Mouse (Mus musculus): ENCODE data around the gene Far2. TPM values are rescaled to one million over a fixed set of nuclear protein-coding genes. Genes with fewer than 3 reads are reported as not detected.

Gene Far2
- 1.4 and 1.6 TPM in 2 replicates for polyA plus RNA-seq (2014; fragmentation: Nextera tagmentation; extraction: Ambion mirVana)

DNA sequence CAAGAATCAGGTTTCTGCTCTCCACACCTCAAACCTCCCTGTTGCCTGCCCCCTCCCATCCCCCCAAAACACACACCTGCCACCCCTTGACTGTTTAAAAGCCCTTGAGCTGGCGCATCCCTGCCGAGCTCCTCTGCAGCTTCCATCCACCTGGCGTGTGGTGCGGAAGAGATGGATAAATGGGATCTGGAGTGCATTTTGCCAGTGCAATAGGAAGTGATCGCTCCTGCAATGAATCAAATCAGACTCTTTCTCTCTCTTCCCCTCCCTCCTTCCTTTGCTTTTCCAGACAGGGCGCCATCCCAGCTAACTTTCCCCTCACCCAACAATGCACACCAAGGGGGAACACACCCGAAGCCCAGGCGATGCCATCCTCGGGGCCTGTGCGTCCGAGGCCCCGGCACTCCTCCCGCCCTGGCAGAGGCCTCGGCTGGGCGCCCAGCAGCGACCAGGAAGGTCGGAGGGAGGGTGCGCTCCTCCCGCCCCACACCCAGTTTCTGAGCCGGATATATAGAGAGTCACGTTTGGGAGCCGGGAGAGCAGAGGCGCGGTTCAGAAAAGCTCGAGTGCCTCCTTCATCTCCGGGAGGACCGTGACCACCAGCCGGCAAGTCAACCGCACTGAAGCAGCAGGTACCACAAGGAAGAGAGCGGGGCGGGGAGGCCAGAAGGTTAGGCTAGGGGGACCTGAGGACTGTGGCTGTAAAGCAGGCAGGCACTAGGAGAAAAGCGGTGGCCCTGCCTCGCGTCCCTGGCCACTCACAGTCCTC is at the start of gene Far2:
Far2 (plus strand) TSS at position 379 of the 769 bp plus-strand sequence.
- peak within 1 kb of the TSS; percentile 56; the same call in 1 of the 2 replicates for H3K9ac ChIP-seq (ENCODE audit: low read length)

DNA sequence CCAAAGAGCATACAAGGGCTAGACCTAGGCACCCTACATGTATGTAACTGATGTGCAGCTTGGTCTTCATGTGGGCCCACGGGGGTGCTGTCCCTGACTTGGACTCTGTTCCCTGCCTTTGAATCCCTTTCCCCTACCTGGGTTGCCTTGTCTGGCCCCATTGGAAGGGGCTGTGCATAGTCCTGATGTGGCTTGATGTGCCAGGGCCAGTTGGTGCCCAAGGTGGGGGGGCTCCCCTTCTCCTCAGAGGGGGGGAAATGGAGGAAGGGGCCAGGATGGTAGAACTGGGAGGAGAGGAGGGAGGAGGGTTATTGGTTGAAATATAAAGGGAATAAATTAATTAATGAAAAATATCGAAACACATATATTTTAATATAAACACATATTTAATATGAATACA is 46.6 kb upstream of the Far2 start:
- Histone ChIP-seq H3K9ac (ENCODE audit: low read length) (no peak overlapping the region), H3K4me1 (ENCODE audit: control insufficient read depth in 2 of 2, insufficient read depth in 2 of 2, low read length in 2 of 2) (no peaks in the 10 kb centered on the region), H3K9me3 (ENCODE audit: control insufficient read depth, low read length) (no peaks in the 10 kb centered on the region), H3K27ac (replicated peaks in 1 of 2; ENCODE audit: control insufficient read depth in 1 of 2, insufficient read depth in 1 of 2, low read depth in 2 of 2, low read length in 2 of 2) (no peak overlapping the region), H3K4me3 (ENCODE audit: control insufficient read depth in 1 of 2, insufficient read depth in 1 of 2, low read depth in 1 of 2, low read length in 2 of 2) (no peak overlapping the region), H3K4me2 (ENCODE audit: low read length) (no peak overlapping the region), H3K36me3 (ENCODE audit: control insufficient read depth, insufficient read depth, low read length) (no peaks in the 10 kb centered on the region), H3K27me3 (ENCODE audit: control insufficient read depth, insufficient read depth, low read length) (no peaks in the 10 kb centered on the region)
- 78% methylated on average over 2 of the region's 2 CpGs for WGBS
- ATAC-seq (ENCODE audit: insufficient number of reproducible peaks, insufficient read depth, low FRiP score, low read depth), result no peak

More for the DNA sequence above, at the start of gene Far2:
- H3K36me3 ChIP-seq (ENCODE audit: control insufficient read depth, insufficient read depth, low read length), result no peaks in the 10 kb centered on the region
- WGBS, result 3% methylated on average over 34 of the region's 34 CpGs
- H3K4me1 ChIP-seq (ENCODE audit: control insufficient read depth in 2 of 2, insufficient read depth in 2 of 2, low read length in 2 of 2), result no peaks in the 10 kb centered on the region; a peak in 1 of 4 replicates
- H3K4me2 ChIP-seq (ENCODE audit: low read length), result peak within 1 kb of the TSS; percentile 84
- H3K9me3 ChIP-seq (ENCODE audit: control insufficient read depth, low read length), result no peaks in the 10 kb centered on the region
- no peak within 1 kb of the TSS for H3K27ac ChIP-seq (replicated peaks in 1 of 2; ENCODE audit: control insufficient read depth in 1 of 2, insufficient read depth in 1 of 2, low read depth in 2 of 2, low read length in 2 of 2)
- peak within 1 kb of the TSS; percentile 30 to 39 for H3K4me3 ChIP-seq (ENCODE audit: control insufficient read depth in 1 of 2, insufficient read depth in 1 of 2, low read depth in 1 of 2, low read length in 2 of 2)
- H3K27me3 ChIP-seq (ENCODE audit: control insufficient read depth, insufficient read depth, low read length), result peaks cover 22% of the 10 kb centered on the region
- no peak for ATAC-seq (ENCODE audit: insufficient number of reproducible peaks, insufficient read depth, low FRiP score, low read depth)

DNA sequence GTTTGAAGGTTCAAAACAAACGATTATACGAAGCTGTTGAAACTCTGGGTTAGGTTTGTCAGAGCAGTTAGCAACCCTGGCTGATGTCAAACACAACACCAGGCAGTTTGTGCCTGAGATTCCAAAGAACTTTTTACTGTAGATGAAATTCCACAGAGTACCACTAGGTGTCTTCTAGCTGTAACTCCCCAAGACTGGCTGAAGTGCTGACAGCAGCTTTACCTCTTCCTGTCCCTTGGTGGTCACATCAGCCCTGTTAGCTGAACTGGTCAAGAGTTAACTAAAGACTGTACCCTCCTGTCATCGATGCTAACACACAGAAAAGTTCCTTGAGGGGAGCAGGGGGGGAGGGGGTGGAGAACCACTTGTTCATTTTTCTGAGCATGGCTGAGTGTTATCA is 46.0 kb upstream of the Far2 start:
- no peaks in the 10 kb centered on the region for H3K4me1 ChIP-seq (ENCODE audit: control insufficient read depth in 2 of 2, insufficient read depth in 2 of 2, low read length in 2 of 2)
- no peak overlapping the region for H3K4me2 ChIP-seq (ENCODE audit: low read length)
- ATAC-seq (ENCODE audit: insufficient number of reproducible peaks, insufficient read depth, low FRiP score, low read depth), result no peak
- 33% methylated on average over 3 of the region's 3 CpGs for WGBS
- no peak overlapping the region for H3K9ac ChIP-seq (ENCODE audit: low read length)
- H3K27me3 ChIP-seq (ENCODE audit: control insufficient read depth, insufficient read depth, low read length), result no peaks in the 10 kb centered on the region
- H3K4me3 ChIP-seq (ENCODE audit: control insufficient read depth in 1 of 2, insufficient read depth in 1 of 2, low read depth in 1 of 2, low read length in 2 of 2), result no peak overlapping the region
- no peaks in the 10 kb centered on the region for H3K36me3 ChIP-seq (ENCODE audit: control insufficient read depth, insufficient read depth, low read length)
- H3K9me3 ChIP-seq (ENCODE audit: control insufficient read depth, low read length), result no peaks in the 10 kb centered on the region
- H3K27ac ChIP-seq (replicated peaks in 1 of 2; ENCODE audit: control insufficient read depth in 1 of 2, insufficient read depth in 1 of 2, low read depth in 2 of 2, low read length in 2 of 2), result no peak overlapping the region

DNA sequence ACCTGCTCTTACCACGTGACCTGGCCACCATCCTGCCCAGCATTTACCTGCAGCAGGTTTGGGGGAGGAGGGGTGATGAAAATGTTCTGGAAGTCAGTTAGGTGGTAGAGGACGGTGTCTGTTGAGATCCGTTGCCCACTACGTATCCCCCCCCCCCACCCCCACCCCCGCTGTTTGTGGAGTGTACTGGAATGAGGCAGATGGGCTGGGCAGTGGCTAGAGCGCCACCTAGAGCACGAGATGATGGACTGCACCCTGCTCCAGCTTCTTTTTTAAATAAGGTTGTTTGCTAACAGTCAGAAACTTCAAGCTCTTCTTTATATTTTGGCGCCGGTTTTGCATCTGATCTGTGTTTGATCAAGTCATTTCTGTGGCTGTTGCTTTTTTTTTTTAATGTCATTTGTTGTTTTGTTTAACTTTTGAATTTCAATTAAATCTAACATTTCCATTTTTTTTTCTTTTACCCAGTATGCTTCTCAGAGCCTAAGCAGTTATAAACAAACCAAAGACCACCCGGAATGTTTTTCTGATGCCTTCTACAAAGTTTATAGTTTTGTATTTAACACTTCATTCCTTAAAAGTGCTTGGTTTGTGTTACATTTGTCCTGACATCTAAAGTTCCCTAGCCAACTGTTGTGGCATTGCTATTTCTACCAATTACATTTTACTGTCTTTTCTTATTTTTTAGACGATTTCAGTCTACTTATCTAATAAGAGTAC is 40.8 kb upstream of the Far2 start:
- Histone ChIP-seq H3K27me3 (ENCODE audit: control insufficient read depth, insufficient read depth, low read length) (no peaks in the 10 kb centered on the region), H3K4me3 (ENCODE audit: control insufficient read depth in 1 of 2, insufficient read depth in 1 of 2, low read depth in 1 of 2, low read length in 2 of 2) (no peak overlapping the region), H3K27ac (replicated peaks in 1 of 2; ENCODE audit: control insufficient read depth in 1 of 2, insufficient read depth in 1 of 2, low read depth in 2 of 2, low read length in 2 of 2) (no peak overlapping the region), H3K36me3 (ENCODE audit: control insufficient read depth, insufficient read depth, low read length) (no peaks in the 10 kb centered on the region), H3K4me2 (ENCODE audit: low read length) (no peak overlapping the region), H3K9ac (ENCODE audit: low read length) (no peak overlapping the region), H3K4me1 (ENCODE audit: control insufficient read depth in 2 of 2, insufficient read depth in 2 of 2, low read length in 2 of 2) (no peaks in the 10 kb centered on the region), H3K9me3 (ENCODE audit: control insufficient read depth, low read length) (peaks cover 2% of the 10 kb centered on the region; the same call in 1 of the 2 replicates)
- ATAC-seq (ENCODE audit: insufficient number of reproducible peaks, insufficient read depth, low FRiP score, low read depth), result no peak
- 61% methylated on average over 11 of the region's 11 CpGs for WGBS

DNA sequence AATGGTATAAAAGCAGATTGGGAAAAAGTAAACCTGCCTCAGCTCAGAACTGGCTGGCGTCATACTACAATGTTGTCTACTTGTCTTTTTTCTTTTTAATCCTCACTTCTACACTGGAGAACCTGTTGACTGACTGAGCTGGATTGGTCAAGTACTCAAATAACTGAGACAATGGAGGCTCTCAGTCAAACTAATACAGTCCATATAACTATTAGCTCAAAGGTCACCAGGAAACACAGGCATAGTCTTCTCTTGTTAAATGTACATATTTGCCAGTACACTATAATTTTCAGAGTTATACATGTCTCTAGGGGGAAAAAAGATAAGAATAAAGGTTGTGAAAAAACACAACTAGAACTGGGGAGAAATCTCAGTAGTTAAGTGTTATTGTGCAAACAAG is 6.3 kb upstream of the Far2 start:
- Histone ChIP-seq H3K27ac (replicated peaks in 1 of 2; ENCODE audit: control insufficient read depth in 1 of 2, insufficient read depth in 1 of 2, low read depth in 2 of 2, low read length in 2 of 2) (no peak overlapping the region), H3K4me3 (ENCODE audit: control insufficient read depth in 1 of 2, insufficient read depth in 1 of 2, low read depth in 1 of 2, low read length in 2 of 2) (no peak overlapping the region), H3K27me3 (ENCODE audit: control insufficient read depth, insufficient read depth, low read length) (no peaks in the 10 kb centered on the region), H3K36me3 (ENCODE audit: control insufficient read depth, insufficient read depth, low read length) (no peaks in the 10 kb centered on the region), H3K9ac (ENCODE audit: low read length) (no peak overlapping the region), H3K9me3 (ENCODE audit: control insufficient read depth, low read length) (no peaks in the 10 kb centered on the region), H3K4me1 (ENCODE audit: control insufficient read depth in 2 of 2, insufficient read depth in 2 of 2, low read length in 2 of 2) (no peaks in the 10 kb centered on the region), H3K4me2 (ENCODE audit: low read length) (no peak overlapping the region)
- ATAC-seq (ENCODE audit: insufficient number of reproducible peaks, insufficient read depth, low FRiP score, low read depth), result no peak
- 91% methylated on average over 1 of the region's 1 CpGs for WGBS

DNA sequence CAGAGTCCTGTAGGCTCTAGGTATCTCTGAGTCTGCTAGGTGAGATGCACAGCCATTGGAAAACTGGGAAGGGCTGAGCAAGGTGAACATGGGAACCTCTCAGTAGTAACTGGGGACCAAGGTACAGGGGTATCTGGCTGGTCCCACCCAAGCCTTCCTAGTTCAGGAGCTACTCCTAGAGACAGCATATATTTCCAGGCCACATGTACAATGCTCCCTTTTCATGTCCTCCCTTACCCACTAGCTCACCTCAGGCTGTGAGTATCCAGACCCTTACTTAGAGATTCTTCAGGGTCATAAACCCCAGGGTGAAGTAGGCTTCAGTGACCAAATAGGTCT is 560 bp downstream of the Far2 start:
- peak overlapping the region; percentile 84 for H3K4me2 ChIP-seq (ENCODE audit: low read length)
- peaks cover 22% of the 10 kb centered on the region for H3K27me3 ChIP-seq (ENCODE audit: control insufficient read depth, insufficient read depth, low read length)
- no peaks in the 10 kb centered on the region; a peak in 1 of 4 replicates for H3K4me1 ChIP-seq (ENCODE audit: control insufficient read depth in 2 of 2, insufficient read depth in 2 of 2, low read length in 2 of 2)
- ATAC-seq (ENCODE audit: insufficient number of reproducible peaks, insufficient read depth, low FRiP score, low read depth), result no peak
- no peak overlapping the region for H3K27ac ChIP-seq (replicated peaks in 1 of 2; ENCODE audit: control insufficient read depth in 1 of 2, insufficient read depth in 1 of 2, low read depth in 2 of 2, low read length in 2 of 2)
- no peaks in the 10 kb centered on the region for H3K36me3 ChIP-seq (ENCODE audit: control insufficient read depth, insufficient read depth, low read length)
- no peak overlapping the region for H3K9ac ChIP-seq (ENCODE audit: low read length)
- peak overlapping the region in 1 of 2 experiments; percentile 39; a peak in 3 of 4 replicates for H3K4me3 ChIP-seq (ENCODE audit: control insufficient read depth in 1 of 2, insufficient read depth in 1 of 2, low read depth in 1 of 2, low read length in 2 of 2)
- H3K9me3 ChIP-seq (ENCODE audit: control insufficient read depth, low read length), result no peaks in the 10 kb centered on the region

DNA sequence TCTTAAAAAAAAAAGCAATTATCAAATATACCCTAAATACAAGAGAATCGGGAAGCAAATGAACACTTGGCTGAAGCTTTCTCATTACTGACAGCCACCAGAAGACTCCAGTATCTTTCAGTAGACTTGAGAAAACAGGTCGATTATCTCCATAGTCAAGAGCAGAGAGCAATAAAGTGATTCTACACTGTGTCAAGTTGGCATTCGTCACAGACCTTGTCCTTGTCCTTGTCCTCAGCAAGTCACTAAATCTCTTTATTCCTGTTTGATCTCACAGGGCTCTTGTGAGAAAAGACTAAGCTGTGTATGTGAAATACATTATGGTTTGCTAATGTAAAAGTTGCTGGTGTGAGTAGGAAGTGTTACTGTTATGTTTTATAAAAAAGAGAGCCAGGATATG is 16.1 kb downstream of the Far2 start:
- no peak overlapping the region for H3K9ac ChIP-seq (ENCODE audit: low read length)
- H3K27ac ChIP-seq (replicated peaks in 1 of 2; ENCODE audit: control insufficient read depth in 1 of 2, insufficient read depth in 1 of 2, low read depth in 2 of 2, low read length in 2 of 2), result no peak overlapping the region
- H3K4me3 ChIP-seq (ENCODE audit: control insufficient read depth in 1 of 2, insufficient read depth in 1 of 2, low read depth in 1 of 2, low read length in 2 of 2), result no peak overlapping the region
- no peaks in the 10 kb centered on the region for H3K4me1 ChIP-seq (ENCODE audit: control insufficient read depth in 2 of 2, insufficient read depth in 2 of 2, low read length in 2 of 2)
- no peaks in the 10 kb centered on the region for H3K36me3 ChIP-seq (ENCODE audit: control insufficient read depth, insufficient read depth, low read length)
- H3K27me3 ChIP-seq (ENCODE audit: control insufficient read depth, insufficient read depth, low read length), result no peaks in the 10 kb centered on the region
- no peak overlapping the region for H3K4me2 ChIP-seq (ENCODE audit: low read length)
- 76% methylated on average over 3 of the region's 3 CpGs for WGBS
- H3K9me3 ChIP-seq (ENCODE audit: control insufficient read depth, low read length), result no peaks in the 10 kb centered on the region
- no peak for ATAC-seq (ENCODE audit: insufficient number of reproducible peaks, insufficient read depth, low FRiP score, low read depth)

Data from heart, embryonic 14.5 days (tissue).